Mouse (Mus musculus): ENCODE results near the gene Pgr. TPM values are rescaled to one million over a fixed set of nuclear protein-coding genes. Genes with fewer than 3 reads are reported as not detected.

Pgr gene
- polyA plus RNA-seq, 1 experiment from 2014 or later: 0.19 TPM

GRCm38 (mm10) chr9:8964512-8965133 lies 65.0 kb downstream of the Pgr start:
- no peak overlapping the region for H3K27ac ChIP-seq
- H3K27me3 ChIP-seq: no peaks in the 10 kb centered on the region
- H3K4me3 ChIP-seq: no peak overlapping the region
- H3K4me2 ChIP-seq (replicated peaks): no peak overlapping the region
- no peaks in the 10 kb centered on the region for H3K9me3 ChIP-seq
- no peaks in the 10 kb centered on the region for H3K36me3 ChIP-seq
- no peak overlapping the region for H3K9ac ChIP-seq
- no peak for ATAC-seq (ENCODE audit: insufficient number of reproducible peaks, insufficient read depth, low FRiP score, low TSS enrichment)
- WGBS: 66% methylated on average over 8 of the region's 8 CpGs
- H3K4me1 ChIP-seq: no peaks in the 10 kb centered on the region

- Histone ChIP-seq H3K4me2 (replicated peaks) (no peak overlapping the region), H3K9ac (no peak overlapping the region), H3K27me3 (no peaks in the 10 kb centered on the region), H3K4me1 (no peaks in the 10 kb centered on the region), H3K4me3 (no peak overlapping the region), H3K9me3 (no peaks in the 10 kb centered on the region), H3K27ac (no peak overlapping the region), H3K36me3 (no peaks in the 10 kb centered on the region)
- ATAC-seq (ENCODE audit: insufficient number of reproducible peaks, insufficient read depth, low FRiP score, low TSS enrichment): no peak
- 70% methylated on average over 7 of the region's 7 CpGs for WGBS
These were observed 70.6 kb downstream of the Pgr start for GRCm38 (mm10) chr9:8970240-8970639.

GRCm38 (mm10) chr9:8971491-8971890 lies 71.9 kb downstream of the Pgr start, which contains the start of gene Gm16485:
Gene Gm16485, plus strand, starts transcription at chr9:8971791.
- 83% methylated on average over 2 of the region's 2 CpGs for WGBS
- Histone ChIP-seq H3K4me2 (replicated peaks) (no peak within 1 kb of the TSS), H3K4me3 (no peak within 1 kb of the TSS), H3K27ac (no peak within 1 kb of the TSS), H3K4me1 (no peaks in the 10 kb centered on the region), H3K9ac (no peak within 1 kb of the TSS), H3K27me3 (no peaks in the 10 kb centered on the region), H3K9me3 (no peaks in the 10 kb centered on the region), H3K36me3 (no peaks in the 10 kb centered on the region)
- ATAC-seq (ENCODE audit: insufficient number of reproducible peaks, insufficient read depth, low FRiP score, low TSS enrichment): no peak

GRCm38 (mm10) chr9:8977775-8978174 lies 78.1 kb downstream of the Pgr start:
- Histone ChIP-seq H3K9me3 (no peaks in the 10 kb centered on the region), H3K4me3 (no peak overlapping the region), H3K4me2 (replicated peaks) (no peak overlapping the region), H3K27ac (no peak overlapping the region), H3K4me1 (no peaks in the 10 kb centered on the region), H3K27me3 (no peaks in the 10 kb centered on the region), H3K36me3 (no peaks in the 10 kb centered on the region), H3K9ac (no peak overlapping the region)
- ATAC-seq (ENCODE audit: insufficient number of reproducible peaks, insufficient read depth, low FRiP score, low TSS enrichment): no peak
- WGBS: 31% methylated on average over 2 of the region's 2 CpGs

- ATAC-seq (ENCODE audit: insufficient number of reproducible peaks, insufficient read depth, low FRiP score, low TSS enrichment): no peak
- no peaks in the 10 kb centered on the region for H3K27me3 ChIP-seq
- no peak overlapping the region for H3K4me3 ChIP-seq
- H3K4me1 ChIP-seq: no peaks in the 10 kb centered on the region
- no peak overlapping the region for H3K4me2 ChIP-seq (replicated peaks)
- H3K9me3 ChIP-seq: no peaks in the 10 kb centered on the region
- no peaks in the 10 kb centered on the region for H3K36me3 ChIP-seq
- 73% methylated on average over 3 of the region's 3 CpGs for WGBS
- no peak overlapping the region for H3K9ac ChIP-seq
- H3K27ac ChIP-seq: no peak overlapping the region
These were observed 82.7 kb downstream of the Pgr start for GRCm38 (mm10) chr9:8982315-8982714.

GRCm38 (mm10) chr9:8996494-8996893 lies 96.9 kb downstream of the Pgr start:
- H3K36me3 ChIP-seq: peaks cover 20% of the 10 kb centered on the region
- 74% methylated on average over 2 of the region's 2 CpGs for WGBS

GRCm38 (mm10) chr9:9001170-9001569 lies 101.5 kb downstream of the Pgr start:
- ATAC-seq (ENCODE audit: insufficient number of reproducible peaks, insufficient read depth, low FRiP score, low TSS enrichment): no peak
- Histone ChIP-seq H3K9me3 (no peaks in the 10 kb centered on the region), H3K36me3 (peaks cover 29% of the 10 kb centered on the region), H3K4me3 (no peak overlapping the region), H3K27ac (no peak overlapping the region), H3K4me2 (replicated peaks) (no peak overlapping the region), H3K4me1 (no peaks in the 10 kb centered on the region), H3K9ac (no peak overlapping the region), H3K27me3 (no peaks in the 10 kb centered on the region)

More at GRCm38 (mm10) chr9:8996494-8996893, 96.9 kb downstream of the Pgr start:
- no peak for ATAC-seq (ENCODE audit: insufficient number of reproducible peaks, insufficient read depth, low FRiP score, low TSS enrichment)
- Histone ChIP-seq H3K9ac (no peak overlapping the region), H3K9me3 (no peaks in the 10 kb centered on the region), H3K4me3 (no peak overlapping the region), H3K4me1 (no peaks in the 10 kb centered on the region), H3K4me2 (replicated peaks) (no peak overlapping the region), H3K27ac (no peak overlapping the region), H3K27me3 (no peaks in the 10 kb centered on the region)

GRCm38 (mm10) chr9:9015108-9015507 lies 115.5 kb downstream of the Pgr start:
- peaks cover 31% of the 10 kb centered on the region for H3K36me3 ChIP-seq
- H3K27me3 ChIP-seq: no peaks in the 10 kb centered on the region
- WGBS: 95% methylated on average over 2 of the region's 2 CpGs
- no peaks in the 10 kb centered on the region for H3K4me1 ChIP-seq
- H3K27ac ChIP-seq: no peak overlapping the region
- no peak overlapping the region for H3K4me2 ChIP-seq (replicated peaks)
- no peak for ATAC-seq (ENCODE audit: insufficient number of reproducible peaks, insufficient read depth, low FRiP score, low TSS enrichment)
- H3K4me3 ChIP-seq: no peak overlapping the region
- H3K9ac ChIP-seq: no peak overlapping the region
- no peaks in the 10 kb centered on the region for H3K9me3 ChIP-seq

Other genes with a start within 250 kb of the Pgr start
- gene Gm16485, start 72.0 kb downstream of the Pgr start, polyA plus RNA-seq (2016; fragmentation: Nextera tagmentation; extraction: Ambion mirVana): 0.05 and 0.10 TPM in 2 replicates